Mouse (Mus musculus): ENCODE results near the gene Pogk.

The Pogk gene

DNA sequence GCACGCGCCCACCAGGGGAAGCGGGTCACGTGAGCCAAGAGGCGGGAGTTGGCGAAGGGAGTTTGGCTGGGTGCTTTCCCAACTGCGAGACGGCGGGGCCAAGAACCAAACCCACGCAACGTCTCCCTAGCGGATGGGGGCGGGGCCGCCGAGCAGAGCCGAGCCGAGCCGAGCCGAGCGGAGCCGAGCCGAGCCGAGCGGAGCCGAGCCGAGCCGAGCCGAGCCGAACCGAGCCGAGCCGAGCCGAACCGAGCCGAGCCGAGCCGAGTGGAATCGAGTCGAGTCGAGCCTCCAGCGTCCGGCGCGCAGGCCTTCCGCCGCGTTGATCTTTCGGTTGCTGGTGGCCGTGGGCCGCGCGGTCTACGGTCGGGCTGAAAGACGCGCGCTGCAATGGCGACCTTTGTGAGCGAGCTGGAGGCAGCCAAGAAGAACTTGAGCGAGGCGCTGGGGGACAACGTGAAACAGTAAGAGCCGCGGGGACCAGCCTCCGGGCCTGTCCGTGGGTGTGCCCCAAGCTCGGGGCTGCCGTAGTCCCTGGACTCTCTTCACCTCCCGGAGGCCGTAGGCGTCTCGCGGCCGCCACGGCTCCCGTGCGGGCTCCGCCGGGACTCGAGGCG lies 30.5 kb downstream of the Pogk start, which contains the start of gene Tada1:
Gene Tada1 (plus strand): TSS at position 85 of the 617 bp plus-strand sequence.
- peak; percentile 97 for DNase-seq (ENCODE audit: low read depth, low spot score)

DNA sequence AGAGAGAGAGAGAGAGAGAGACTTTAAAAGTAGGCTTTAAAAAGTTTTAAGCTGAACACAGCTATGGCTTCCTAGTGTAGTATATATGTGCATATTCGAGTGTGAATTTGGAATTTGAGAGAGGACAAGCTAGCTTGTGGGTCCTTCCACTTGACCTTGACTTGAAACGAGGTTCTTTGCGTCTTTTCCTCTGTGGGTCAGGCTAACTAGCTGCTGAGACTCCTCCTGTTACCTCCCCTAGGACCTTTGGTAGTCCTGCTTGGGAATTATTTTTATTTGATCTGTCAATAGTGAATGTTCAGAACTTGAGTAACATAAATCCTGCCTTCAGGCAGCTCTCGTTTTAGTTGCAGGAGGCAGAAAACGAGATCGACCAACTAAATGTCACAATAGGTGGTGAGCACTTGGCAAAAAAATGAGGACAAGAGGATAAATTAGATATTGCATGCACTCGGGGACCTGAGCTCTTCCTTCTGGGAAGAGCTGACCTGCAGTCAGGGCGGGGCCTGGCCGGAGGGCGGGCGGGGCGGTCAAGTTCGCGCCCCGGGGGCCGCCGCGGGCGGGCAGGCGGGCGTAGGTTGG lies 31.1 kb downstream of the Pogk start:
- DNase-seq (ENCODE audit: low read depth, low spot score): no peak

DNA sequence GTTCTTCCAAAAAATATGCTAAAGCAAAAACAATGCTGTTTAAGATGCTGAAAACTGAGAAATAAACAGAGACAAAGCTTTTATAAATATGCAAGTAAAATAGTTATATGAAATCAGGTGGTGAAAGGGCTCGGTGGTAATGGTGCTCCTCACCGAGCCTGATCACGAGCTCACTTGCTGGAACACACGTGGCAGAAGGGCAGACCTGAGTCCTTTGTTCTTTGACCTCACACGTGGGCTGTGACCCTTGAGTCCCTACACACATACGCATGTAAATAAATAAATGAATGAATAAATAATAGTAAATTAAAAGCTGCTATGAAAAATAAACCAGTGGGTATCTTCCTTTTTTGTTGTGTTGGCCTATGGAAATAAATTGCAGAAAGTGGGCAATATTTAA lies 32.5 kb downstream of the Pogk start:
- DNase-seq (ENCODE audit: low read depth, low spot score): no peak

DNA sequence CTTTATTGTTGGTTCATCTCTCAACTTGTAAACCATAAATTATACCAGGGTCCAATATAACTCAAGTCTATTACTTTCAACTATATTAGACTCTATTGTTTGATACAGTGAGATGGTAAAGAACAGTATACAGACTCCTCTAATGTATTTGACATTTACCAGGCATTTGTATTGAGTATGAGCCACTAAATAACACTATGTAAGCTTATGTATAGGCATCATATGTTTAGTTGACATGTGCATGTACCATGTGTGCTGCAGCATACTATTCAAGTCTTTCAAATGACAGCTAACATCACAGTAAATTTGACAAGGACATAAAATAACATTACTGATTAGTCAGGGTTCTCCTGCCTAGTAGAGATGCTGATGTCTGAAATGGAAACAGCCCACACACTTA lies 46.5 kb downstream of the Pogk start:
- DNase-seq (ENCODE audit: low read depth, low spot score): no peak

DNA sequence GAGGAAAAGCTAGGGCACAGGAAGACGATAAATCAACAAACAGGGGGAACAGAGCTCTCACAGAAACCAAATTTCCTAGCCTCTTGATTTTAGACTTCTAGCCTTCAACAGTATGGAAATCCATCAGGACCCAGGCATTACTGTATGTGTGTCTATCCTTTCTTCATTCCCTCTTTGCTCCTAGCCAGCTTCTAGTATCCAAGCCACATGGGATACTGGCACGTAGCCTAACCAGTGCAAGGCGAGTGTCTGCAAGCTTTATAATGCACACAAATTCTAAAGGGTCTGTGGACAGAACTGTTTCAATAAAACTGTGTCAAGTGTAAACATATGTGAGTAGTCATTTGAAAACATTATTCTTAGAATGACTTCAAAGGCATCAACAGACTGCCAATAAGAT lies 47.0 kb downstream of the Pogk start:
- no peak for DNase-seq (ENCODE audit: low read depth, low spot score)

DNA sequence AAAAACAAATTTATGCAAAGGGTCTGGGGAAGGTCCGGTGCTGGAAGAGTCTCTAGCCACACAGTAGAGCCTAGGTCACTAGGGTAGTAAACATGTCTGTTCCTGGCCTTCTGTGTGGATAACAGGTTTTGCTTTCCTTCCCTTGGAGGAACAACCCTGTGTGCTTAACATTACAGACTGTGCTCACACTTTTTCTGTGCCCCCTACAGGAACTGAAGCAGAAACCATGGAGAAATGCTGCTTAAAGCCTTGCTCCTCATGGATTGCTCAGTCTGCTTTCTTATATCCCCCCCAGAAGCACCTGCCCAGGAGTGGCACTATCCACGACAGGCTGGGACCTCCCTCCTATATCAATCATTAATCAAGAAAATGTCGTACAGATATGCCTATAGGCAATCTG lies 47.8 kb downstream of the Pogk start:
- DNase-seq (ENCODE audit: low read depth, low spot score): no peak

DNA sequence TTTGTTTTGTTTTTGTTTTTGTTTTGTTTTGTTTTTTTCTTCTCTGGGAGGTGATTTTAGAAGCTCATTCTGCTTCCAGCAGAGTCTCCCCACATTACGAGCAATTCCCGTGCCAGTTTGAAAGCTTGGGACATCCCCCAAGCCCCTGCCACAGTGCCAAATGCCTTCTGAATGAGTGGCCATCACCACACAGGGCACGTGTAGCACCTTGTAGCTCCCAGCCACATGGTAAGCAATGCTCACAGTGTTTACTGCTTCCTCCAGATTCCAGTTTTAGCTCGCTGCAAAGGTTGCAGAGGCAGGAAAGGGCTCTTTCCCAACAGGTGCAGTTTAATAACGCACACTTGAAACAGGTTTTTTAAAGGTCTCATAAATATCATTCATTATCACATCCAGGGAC lies 48.8 kb downstream of the Pogk start:
- DNase-seq (ENCODE audit: low read depth, low spot score): no peak

DNA sequence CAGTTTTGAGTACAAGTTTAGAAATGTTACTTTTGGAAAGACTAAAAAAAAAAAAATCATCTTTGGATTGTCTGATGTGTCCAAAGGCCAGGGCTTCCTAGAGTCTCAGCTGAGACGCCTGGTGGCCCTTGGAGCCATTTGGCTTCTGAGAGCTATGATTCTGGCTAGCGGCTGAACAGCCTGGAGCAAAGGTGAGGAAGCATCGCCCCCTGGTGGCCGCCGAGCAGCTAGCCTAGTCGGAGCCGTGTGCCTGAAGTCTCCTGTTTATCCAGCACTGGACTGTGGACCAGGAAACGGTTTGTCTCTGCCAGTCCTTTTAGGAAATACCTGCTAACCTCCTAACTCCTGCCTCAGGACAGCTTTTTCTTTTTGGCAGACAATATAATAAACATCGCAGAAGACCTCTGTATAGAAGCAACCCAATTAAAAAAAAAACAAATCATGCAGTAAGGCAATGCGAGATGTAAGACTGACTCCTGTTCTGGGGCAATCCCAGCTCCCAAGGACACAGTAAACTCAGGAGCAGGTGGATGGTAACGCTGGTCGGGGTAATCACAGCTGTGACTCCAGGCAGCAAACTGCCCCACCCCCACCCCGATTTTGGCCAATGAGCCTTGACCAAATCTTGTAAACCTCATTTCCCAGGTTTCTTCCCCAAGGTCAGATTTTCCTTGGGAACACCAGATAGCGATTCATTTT lies 49.4 kb downstream of the Pogk start:
- peak; percentile 95 for DNase-seq (ENCODE audit: low read depth, low spot score)

DNA sequence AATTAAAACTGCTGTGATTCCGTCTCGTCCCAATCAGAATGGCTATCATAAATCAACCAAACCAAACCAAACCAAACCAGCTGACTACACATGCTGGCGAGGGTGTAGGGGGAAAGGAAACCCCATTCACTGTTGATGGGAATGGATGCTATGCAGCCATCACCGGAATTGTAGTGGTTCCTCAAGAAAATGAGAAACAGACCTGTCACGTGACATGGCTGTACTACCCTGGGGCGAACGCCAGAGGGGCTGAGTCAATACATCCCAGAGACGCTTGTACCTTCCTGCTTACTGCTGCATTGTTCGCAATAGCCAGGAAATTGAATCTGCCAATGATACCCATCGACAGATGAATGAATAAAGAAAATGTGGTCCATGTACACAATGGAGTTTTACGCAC lies 59.9 kb downstream of the Pogk start:
- DNase-seq (ENCODE audit: low read depth, low spot score): no peak

DNA sequence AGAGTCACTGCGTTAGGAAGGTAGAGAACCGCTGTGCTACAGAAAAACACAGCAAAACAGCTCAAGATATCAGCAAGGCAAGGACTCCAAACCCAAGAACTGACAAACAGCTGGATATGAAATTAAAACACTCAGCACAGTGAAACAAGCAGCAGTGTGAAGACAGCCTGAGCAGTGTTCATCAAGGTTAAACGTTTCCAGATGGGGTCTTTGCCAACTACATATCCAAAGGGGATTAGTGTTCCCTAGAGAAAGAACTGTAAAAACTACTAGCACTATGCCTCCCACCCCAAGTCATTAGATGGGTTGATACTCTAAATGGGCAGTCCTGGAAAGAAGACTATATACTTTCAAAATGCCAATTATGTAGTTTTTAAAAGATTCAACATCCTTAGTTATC lies 60.3 kb downstream of the Pogk start:
- DNase-seq (ENCODE audit: low read depth, low spot score): no peak

DNA sequence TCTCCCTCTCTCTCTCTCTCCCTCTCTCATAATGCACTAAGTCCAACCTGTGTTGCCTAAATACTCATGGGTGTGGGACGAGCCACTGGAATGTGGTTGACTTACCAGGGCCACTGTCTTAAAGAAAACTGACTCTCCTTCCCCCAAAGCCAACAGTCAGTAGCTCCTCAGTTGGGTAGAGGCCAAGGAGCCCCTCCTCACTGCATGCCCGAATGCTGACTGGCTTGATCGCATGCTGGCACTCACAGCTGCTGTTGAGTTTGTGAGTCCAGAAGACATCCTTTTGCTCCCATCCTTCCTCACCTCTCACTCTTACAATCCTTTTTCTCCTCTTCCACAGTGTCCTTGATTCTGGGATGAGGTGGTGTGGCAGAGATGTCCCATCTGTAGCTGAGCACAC lies 62.8 kb downstream of the Pogk start:
- DNase-seq (ENCODE audit: low read depth, low spot score): no peak

DNA sequence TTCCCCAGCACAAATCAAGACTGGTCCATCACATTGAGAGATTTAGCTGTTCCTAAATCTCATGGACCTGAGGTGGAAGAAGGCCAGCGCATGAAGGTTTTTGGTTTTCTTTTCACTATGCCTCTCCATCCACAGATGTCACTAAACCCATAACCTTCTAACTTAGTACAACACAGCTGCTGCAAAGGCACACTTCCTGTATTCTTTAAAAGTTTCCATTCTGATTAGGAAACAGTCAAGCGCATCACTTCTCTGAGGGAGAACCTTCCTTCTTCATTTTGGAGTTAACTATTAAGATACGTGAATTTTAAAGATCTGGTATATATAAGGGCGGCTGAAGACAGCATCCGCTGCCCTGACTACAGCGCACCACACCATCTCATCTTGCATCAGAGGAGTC lies 64.1 kb downstream of the Pogk start:
- no peak for DNase-seq (ENCODE audit: low read depth, low spot score)

DNA sequence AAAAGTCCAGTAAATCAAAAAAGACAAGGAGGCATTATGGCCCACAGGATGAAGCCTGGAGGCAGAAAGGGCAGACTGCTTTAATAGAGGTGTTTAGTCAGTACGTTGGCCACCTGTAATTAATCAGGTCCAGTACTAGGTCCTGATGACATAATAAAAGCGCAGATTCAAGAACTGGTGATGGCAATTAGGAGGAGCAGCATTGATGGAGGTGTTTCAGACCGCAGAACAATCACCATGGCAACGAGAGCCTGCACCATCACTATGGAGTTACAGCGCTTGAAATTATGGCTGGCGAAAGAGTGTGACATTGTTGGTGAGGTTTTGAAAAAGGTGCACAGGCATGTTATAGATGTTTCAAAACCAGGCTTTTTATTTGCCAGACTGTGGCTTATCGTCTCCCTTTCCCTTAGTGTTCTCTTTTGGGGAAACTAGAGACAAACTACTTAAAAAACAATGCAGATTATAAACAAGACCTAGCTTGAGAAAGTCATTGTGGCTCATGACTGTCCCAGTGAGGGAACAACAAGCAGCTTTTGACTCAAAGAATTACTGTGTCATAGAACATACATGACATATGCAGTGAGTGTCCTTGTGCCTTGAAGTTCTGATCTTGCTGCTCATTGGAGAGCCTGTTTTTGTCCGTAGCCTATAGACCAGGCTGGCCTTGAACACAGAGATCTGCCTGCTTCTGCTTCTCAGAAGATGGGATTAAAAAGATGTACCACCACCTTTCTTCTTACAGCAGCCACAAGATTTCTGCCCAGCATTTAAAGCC lies 65.2 kb downstream of the Pogk start:
- peak; percentile 70 for DNase-seq (ENCODE audit: low read depth, low spot score)

DNA sequence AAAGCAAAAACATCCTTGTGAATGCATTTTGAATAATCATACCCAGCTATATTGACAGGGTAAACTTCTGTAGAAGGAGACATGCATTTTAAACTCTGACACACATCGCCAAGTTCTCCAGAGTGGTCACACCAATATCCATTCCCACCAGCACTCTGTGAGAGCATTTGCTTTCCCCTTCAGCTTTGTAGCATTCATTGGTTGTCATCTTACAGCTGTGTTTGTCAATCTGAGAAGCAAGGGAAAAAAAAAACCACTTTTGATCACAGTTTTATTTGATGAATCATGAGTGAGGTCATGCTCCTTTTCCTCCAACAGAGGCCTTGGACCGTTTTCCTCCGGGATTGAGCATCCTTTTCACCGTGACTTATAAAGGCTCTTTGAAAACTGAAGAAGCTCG lies 66.1 kb downstream of the Pogk start:
- no peak for DNase-seq (ENCODE audit: low read depth, low spot score)

DNA sequence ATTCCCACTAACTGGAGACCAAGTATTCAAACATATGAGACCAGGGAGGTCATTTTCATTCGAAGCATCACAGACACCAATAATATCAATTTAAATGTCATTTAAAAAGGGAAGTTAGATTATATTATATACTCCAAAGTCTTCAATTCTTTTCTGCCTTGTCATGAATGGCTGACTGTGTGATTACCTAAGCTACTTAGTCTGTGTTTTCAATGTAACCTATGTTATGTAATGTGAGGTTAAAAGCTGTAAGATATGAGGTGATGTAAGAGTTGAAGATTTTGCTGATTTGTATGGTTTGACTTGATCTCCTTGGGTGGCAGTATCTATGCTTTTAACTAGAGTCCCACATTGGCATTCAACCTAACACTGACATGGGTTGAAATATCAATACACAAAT lies 67.1 kb downstream of the Pogk start:
- no peak for DNase-seq (ENCODE audit: low read depth, low spot score)

DNA sequence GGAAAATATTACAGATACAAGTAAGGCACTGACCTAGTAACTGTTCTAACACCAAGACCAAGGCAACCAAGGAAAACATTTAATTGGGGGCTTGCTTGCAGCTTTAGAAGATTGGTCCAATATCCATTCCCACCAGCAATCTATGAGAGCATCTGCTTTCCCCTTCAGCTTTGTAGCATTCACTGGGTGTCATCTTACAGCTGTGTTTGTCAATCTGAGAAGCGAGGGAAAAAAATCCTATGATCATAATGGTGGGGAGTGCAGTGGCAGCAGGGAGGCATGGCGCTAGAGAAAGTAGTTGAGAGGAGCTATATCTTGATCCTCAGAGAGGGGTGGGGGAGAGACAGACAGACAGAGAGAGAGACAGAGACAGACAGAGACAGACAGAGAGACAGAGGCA lies 67.6 kb downstream of the Pogk start:
- no peak for DNase-seq (ENCODE audit: low read depth, low spot score)

DNA sequence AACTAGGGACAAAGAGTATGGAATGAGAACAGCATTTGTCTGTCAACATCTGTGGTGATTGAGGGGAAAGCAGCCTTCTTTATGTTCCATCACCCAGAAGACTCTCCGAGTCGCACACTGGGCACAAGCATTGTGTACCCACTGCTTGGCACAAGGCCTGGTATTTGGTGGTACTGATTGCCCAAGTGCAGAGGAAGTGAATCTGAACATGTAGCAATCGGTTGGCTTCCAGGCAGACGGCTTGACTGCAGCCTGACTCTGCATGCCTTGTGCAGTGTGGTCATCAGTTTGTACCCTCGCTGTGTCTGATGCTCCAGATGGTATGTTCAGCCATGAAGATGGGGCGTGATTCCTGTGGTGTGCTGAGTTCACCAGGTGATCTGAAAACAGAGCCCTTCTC lies 70.6 kb downstream of the Pogk start:
- DNase-seq (ENCODE audit: low read depth, low spot score): peak; percentile 55

All from brain, adult 2 months (tissue).